Mouse (Mus musculus) limb, embryonic 14.5 days (tissue): ENCODE measurements around the gene Glra2. TPM values are rescaled to one million over a fixed set of nuclear protein-coding genes. Genes with fewer than 3 reads are reported as not detected.
"Not testable (repeated sequence)": the region's sequence is repeated elsewhere in the genome, so short reads cannot be mapped to it uniquely, and the experiment has no call there.

ENCODE experiments used
- ATAC-seq: fragments of 200-750 bp; cut with Nextera tagmentation; 2 replicates; pipeline ENCODE4 v1.8.0; 2017; ENCODE audit warnings: low read depth, moderate number of reproducible peaks, moderate TSS enrichment; ENCODE audit not compliant: low FRiP score
- DNase-seq: peaks from one replicate; pipeline ENCODE4 v3.0.0-alpha.2; 2015; ENCODE audit warnings: low spot score
- H3K27ac ChIP-seq: fragments of 300-500 bp; sonication (generic); replicated peaks from 2 replicates; pipeline ENCODE4 v1.5.1; 2014; ENCODE audit warnings: low read depth, mild to moderate bottlenecking, low read length, moderate library complexity, mixed read lengths
- H3K27me3 ChIP-seq: fragments of 300-500 bp; sonication (generic); 2 replicates; pipeline ENCODE4 v1.6.1; 2014; ENCODE audit warnings: low read length, mixed read lengths; ENCODE audit not compliant: control insufficient read depth, insufficient read depth
- H3K36me3 ChIP-seq: fragments of 300-500 bp; sonication (generic); 2 replicates; pipeline ENCODE4 v1.6.1; 2014; ENCODE audit warnings: mild to moderate bottlenecking, low read length, moderate library complexity, mixed read lengths; ENCODE audit not compliant: control insufficient read depth, insufficient read depth
- H3K4me1 ChIP-seq: fragments of 300-500 bp; sonication (generic); 2 replicates; pipeline ENCODE4 v1.6.1; 2014; ENCODE audit warnings: antibody characterized with exemption, low read length, mixed read lengths; ENCODE audit not compliant: control insufficient read depth, insufficient read depth
- H3K4me2 ChIP-seq: fragments of 300-500 bp; sonication (generic); replicated peaks from 2 replicates; pipeline ENCODE4 v1.6.1; 2014; ENCODE audit warnings: low read depth, mild to moderate bottlenecking, low read length, moderate library complexity; ENCODE audit not compliant: severe bottlenecking
- H3K4me3 ChIP-seq: fragments of 300-500 bp; sonication (generic); replicated peaks from 2 replicates; pipeline ENCODE4 v1.5.1; 2014; ENCODE audit warnings: low read length
- H3K9ac ChIP-seq: fragments of 300-500 bp; sonication (generic); 2 replicates; pipeline ENCODE4 v1.6.1; 2014; ENCODE audit warnings: mild to moderate bottlenecking, low read depth, low read length, moderate library complexity; ENCODE audit not compliant: severe bottlenecking
- H3K9me3 ChIP-seq: fragments of 300-500 bp; sonication (generic); 2 replicates; pipeline ENCODE4 v1.6.1; 2016; ENCODE audit warnings: low read length; ENCODE audit not compliant: control insufficient read depth
- POLR2A ChIP-seq: fragments of 200-500 bp; IDR thresholded peaks from 2 replicates; pipeline ENCODE4 v1.8.0; 2012; ENCODE audit warnings: inconsistent platforms, mild to moderate bottlenecking, moderate library complexity, borderline replicate concordance; ENCODE audit not compliant: insufficient read depth, insufficient read length; ENCODE audit errors: extremely low read depth
- WGBS: fragments of 180-500 bp; shearing (Covaris S2); extraction: QIAGEN DNeasy Blood & Tissue Kit; methylation state at CpG from one replicate; pipeline ENCODE4 v1.1.7; 2014; 5-methylcytosine and 5-hydroxymethylcytosine counted together
- polyA plus RNA-seq, 2 experiments: library from polyadenylated mRNA; depleted of rRNA in 1 of 2; stranded (reverse) in 1 of 2; unstranded in 1 of 2; fragments of >200 nt; fragmentation: Nextera tagmentation in 1 of 2; extraction: Ambion mirVana in 1 of 2; gene quantifications; 2 replicates each; pipeline versions ENCODE4 v1.2.1 to v1.2.3; 2012 to 2014

Gene Glra2
- polyA plus RNA-seq, 2 experiments: 0.18 TPM; not detected in 1

DNA sequence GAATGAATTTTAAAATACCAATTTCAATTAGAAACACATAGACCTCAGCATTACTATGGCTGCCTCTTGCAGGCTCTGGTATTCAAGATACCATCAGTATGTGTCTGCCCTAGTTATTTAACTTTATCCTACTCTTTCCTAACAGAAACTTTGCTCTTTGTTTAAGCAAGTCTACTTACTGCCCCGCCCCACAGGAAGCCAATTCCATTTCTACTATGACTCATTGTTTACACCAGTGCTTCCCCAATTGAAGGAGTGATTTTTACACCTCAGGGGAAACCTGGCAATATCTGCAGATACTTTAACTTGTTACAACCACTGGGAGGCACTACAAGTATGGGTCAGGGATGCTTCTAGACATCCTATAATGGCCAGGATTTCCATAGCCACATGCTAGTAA is 136.0 kb downstream of the Glra2 start:
- Histone ChIP-seq H3K4me3 (no peak overlapping the region), H3K27me3 (no peaks in the 10 kb centered on the region), H3K9me3 (no peaks in the 10 kb centered on the region), H3K4me2 (no peak overlapping the region), H3K4me1 (no peaks in the 10 kb centered on the region), H3K9ac (no peak overlapping the region), H3K36me3 (no peaks in the 10 kb centered on the region), H3K27ac (no peak overlapping the region)
- no peak for TF ChIP-seq POLR2A
- 48% methylated on average over 1 of the region's 1 CpGs for WGBS
- DNase-seq (no peak), ATAC-seq (no peak)

DNA sequence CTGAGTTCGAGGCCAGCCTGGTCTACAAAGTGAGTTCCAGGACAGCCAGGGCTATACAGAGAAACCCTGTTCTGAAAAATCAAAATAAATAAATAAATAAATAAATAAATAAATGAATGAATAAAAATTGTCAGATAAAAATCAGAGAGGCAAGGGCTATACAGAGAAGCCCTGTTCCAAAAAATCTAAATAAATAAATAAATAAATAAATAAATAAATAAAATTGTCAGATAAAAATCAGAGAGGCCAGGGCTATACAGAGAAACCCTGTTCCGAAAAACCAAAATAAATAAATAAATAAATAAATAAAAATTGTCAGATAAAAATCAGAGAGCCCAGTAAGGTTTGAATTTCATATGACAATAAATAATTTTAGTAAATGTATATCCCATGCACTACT is 144.2 kb downstream of the Glra2 start:
- H3K4me2 ChIP-seq, H3K27me3 ChIP-seq, ATAC-seq, H3K4me3 ChIP-seq, H3K36me3 ChIP-seq, H3K4me1 ChIP-seq, H3K9ac ChIP-seq, DNase-seq, H3K9me3 ChIP-seq, H3K27ac ChIP-seq: not testable (repeated sequence)
- WGBS: 93% methylated on average over 2 of the region's 2 CpGs

DNA sequence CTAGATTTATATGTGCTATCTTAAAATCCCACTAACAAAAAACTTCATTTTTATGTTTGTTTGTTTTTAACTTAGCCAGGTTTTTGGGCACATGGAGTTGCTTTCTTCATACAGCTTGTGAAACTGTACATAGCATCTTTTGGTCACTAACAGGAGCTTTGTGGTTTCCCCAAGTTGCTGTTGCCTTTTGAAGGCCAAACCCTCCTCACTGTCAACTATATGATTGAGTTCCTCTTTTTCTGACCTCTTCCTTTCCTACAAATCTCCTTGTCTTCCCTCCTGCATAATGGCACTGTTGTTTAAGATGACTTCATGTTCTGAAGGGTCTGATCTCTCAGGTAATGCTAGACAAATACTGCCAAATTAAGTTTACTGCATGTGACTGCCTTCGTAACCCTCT is 170.6 kb downstream of the Glra2 start:
- H3K4me3 ChIP-seq: no peak overlapping the region
- no peak overlapping the region for H3K4me2 ChIP-seq
- no peaks in the 10 kb centered on the region for H3K4me1 ChIP-seq
- DNase-seq (no peak), ATAC-seq (no peak)
- WGBS: 76% methylated on average over 1 of the region's 1 CpGs
- no peak overlapping the region for H3K27ac ChIP-seq
- H3K9me3 ChIP-seq: no peaks in the 10 kb centered on the region
- H3K27me3 ChIP-seq: no peaks in the 10 kb centered on the region
- TF ChIP-seq POLR2A: no peak
- H3K36me3 ChIP-seq: no peaks in the 10 kb centered on the region
- H3K9ac ChIP-seq: no peak overlapping the region

DNA sequence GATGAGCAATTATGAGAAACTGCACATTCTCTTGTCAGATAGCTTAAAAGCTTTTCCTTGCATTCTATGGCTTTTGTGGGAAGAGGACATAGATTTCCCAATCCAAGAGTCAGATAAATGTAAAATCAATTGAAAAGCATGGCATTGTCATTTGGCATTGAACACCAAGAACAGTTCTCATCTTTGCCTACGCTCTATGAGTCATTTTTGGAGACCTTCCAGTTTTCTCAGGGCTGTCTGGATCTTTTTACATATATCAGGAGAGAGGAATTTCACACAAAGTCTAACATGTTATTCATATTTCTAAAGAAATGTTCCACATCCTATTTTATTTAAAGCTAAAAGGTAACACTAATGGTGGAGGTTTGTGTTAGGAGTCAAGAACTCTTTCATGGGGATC is 223.0 kb downstream of the Glra2 start:
- ATAC-seq (no peak), DNase-seq (no peak)
- Histone ChIP-seq H3K4me2 (no peak overlapping the region), H3K9me3 (no peaks in the 10 kb centered on the region), H3K4me1 (no peaks in the 10 kb centered on the region), H3K4me3 (no peak overlapping the region), H3K27me3 (no peaks in the 10 kb centered on the region), H3K9ac (no peak overlapping the region), H3K27ac (no peak overlapping the region), H3K36me3 (no peaks in the 10 kb centered on the region)
- 69% methylated on average over 1 of the region's 1 CpGs for WGBS
- no peak for TF ChIP-seq POLR2A
